Mouse (Mus musculus) ES-E14 (cell line): ENCODE results near the gene Fundc1.

ENCODE experiments used
- CHD2 ChIP-seq: IDR thresholded peaks from 2 replicates; pipeline ENCODE4 v1.6.1; 2014; ENCODE audit warnings: mild to moderate bottlenecking, low read depth, low read length, inconsistent platforms
- HCFC1 ChIP-seq: IDR thresholded peaks from 2 replicates; pipeline ENCODE4 v1.6.1; 2012; ENCODE audit warnings: low read length, inconsistent platforms, borderline replicate concordance; ENCODE audit not compliant: insufficient read depth
- MAFK ChIP-seq: IDR thresholded peaks from 2 replicates; pipeline ENCODE4 v1.6.1; 2014; ENCODE audit warnings: mild to moderate bottlenecking, low read depth, low read length, inconsistent platforms; ENCODE audit not compliant: insufficient read depth
- ZC3H11A ChIP-seq: IDR thresholded peaks from 2 replicates; pipeline ENCODE4 v1.6.1; 2012; ENCODE audit warnings: low read depth, mild to moderate bottlenecking, inconsistent platforms, low read length, borderline replicate concordance

GRCm38 (mm10) chrX:17590745-17591144 lies 18.6 kb upstream of the Fundc1 start:
- TF ChIP-seq ZC3H11A (no peak), MAFK (no peak), CHD2 (no peak), HCFC1 (no peak)
